Comparison of ENCODE assay signal across 8 mouse cellular contexts in the genomic region with DNA sequence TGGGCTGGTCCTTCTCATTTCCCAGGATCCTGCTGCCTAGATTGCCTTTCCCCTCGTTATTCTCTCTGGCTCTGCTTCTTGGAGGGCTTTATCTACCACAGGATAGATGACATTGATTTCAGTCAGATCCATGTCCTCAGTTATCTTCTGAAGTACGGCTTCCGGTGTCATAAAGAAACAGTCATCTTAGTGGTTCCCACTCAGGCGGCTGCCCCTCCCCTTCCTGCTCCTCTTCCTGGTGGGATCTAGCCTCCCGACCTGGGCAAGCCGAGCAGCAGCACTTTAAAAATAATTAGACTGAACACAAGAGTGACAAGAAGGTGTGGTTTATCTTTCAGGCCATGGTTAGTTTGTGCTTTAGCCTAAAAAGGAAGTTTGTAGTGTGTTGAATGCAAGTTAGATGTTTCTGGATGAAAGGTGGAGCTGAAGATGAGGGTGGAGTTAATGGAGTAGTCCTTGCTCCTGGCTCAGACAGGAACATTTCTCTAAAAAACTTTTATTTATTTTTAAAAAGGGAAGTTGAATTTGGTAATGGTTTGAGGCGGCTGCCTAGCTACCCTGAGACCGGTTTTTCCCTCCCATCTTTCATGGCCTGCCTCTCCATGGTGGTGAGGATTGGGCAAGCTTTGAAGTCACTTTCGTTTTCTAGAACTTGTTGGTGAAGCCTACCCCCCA.
DNase-seq lines count a peak whose midpoint lies in the region; ATAC-seq and TF ChIP-seq lines count a peak whose summit lies in the region.

No protein-coding gene starts in this region.

- H3K9me3 ChIP-seq in intestine, postnatal 0 days (ENCODE audit: control insufficient read depth): no peaks in the 10 kb centered on the region
- no peaks in the 10 kb centered on the region for H3K9me3 ChIP-seq in midbrain, embryonic 13.5 days

- 0 out of 2 replicates have a peak overlapping the region, but pooled peaks have one; percentile 82 for H3K27ac ChIP-seq in intestine, postnatal 0 days (ENCODE audit: low read depth, low read length)
- peak overlapping the region; percentile 61 for H3K27ac ChIP-seq in macrophage
- no peak overlapping the region for H3K27ac ChIP-seq in midbrain, embryonic 13.5 days

- H3K27me3 ChIP-seq in intestine, postnatal 0 days (replicated peaks; ENCODE audit: control insufficient read depth, insufficient read depth, low read length): no peaks in the 10 kb centered on the region
- H3K27me3 ChIP-seq in midbrain, embryonic 13.5 days: no peaks in the 10 kb centered on the region

- H3K4me1 ChIP-seq in intestine, postnatal 0 days (replicated peaks; ENCODE audit: control insufficient read depth, insufficient read depth, low read length): no peaks in the 10 kb centered on the region
- H3K4me1 ChIP-seq in midbrain, embryonic 13.5 days (replicated peaks): peaks cover 15% of the 10 kb centered on the region

- H3K9ac ChIP-seq in intestine, postnatal 0 days (ENCODE audit: low read depth, low read length): no peak overlapping the region
- no peak overlapping the region for H3K9ac ChIP-seq in midbrain, embryonic 13.5 days (replicated peaks)

- H3K4me3 ChIP-seq in intestine, postnatal 0 days (ENCODE audit: low read depth, low read length): no peak overlapping the region
- peak overlapping the region; percentile 24 for H3K4me3 ChIP-seq in macrophage (ENCODE audit: inconsistent target)
- no peak overlapping the region for H3K4me3 ChIP-seq in midbrain, embryonic 13.5 days (replicated peaks)

- H3K79me2 ChIP-seq in macrophage (ENCODE audit: inconsistent target): no peaks in the 10 kb centered on the region; the same call in 1 of the 2 replicates

- TF ChIP-seq CTCF in intestine, postnatal 0 days (IDR thresholded peaks at IDR 0.05; ENCODE audit: low read depth): no peak

- peak overlapping the region; percentile 52 for H3K4me2 ChIP-seq in intestine, postnatal 0 days (replicated peaks; ENCODE audit: low read depth)
- no peak overlapping the region for H3K4me2 ChIP-seq in midbrain, embryonic 13.5 days (replicated peaks)

- WGBS in intestine, postnatal 0 days: 47% methylated on average over 9 of the region's 9 CpGs
- WGBS in macrophage (ENCODE audit: missing documents): 2% methylated on average over 9 of the region's 9 CpGs
- WGBS in midbrain, embryonic 13.5 days: 71% methylated on average over 9 of the region's 9 CpGs

- DNase-seq in adrenal gland, adult (ENCODE audit: inconsistent age in 2 of 2, low spot score in 1 of 2): peak; percentile 20 to 46
- DNase-seq in adrenal gland, adult 2 months: no peak
- peak; percentile 23 for DNase-seq in R1 (ENCODE audit: low read depth, low spot score)
- no peak for DNase-seq in frontal cortex, adult 2 months (ENCODE audit: extremely low spot score in 1 of 2, low spot score in 1 of 2)
- DNase-seq in frontal cortex, postnatal 36 days (ENCODE audit: low spot score in 2 of 2): no peak

- ATAC-seq in intestine, postnatal 0 days: no peak
- ATAC-seq in midbrain, embryonic 13.5 days: no peak

- H3K36me3 ChIP-seq in intestine, postnatal 0 days (ENCODE audit: control insufficient read depth, insufficient read depth): no peaks in the 10 kb centered on the region
- no peaks in the 10 kb centered on the region for H3K36me3 ChIP-seq in macrophage (ENCODE audit: inconsistent target)
- H3K36me3 ChIP-seq in midbrain, embryonic 13.5 days: no peaks in the 10 kb centered on the region

Comparison
In these comparisons a context has a peak if more than half of its experiments do, and no peak if none do; other contexts are left out.
1. DNase-seq: peak in adrenal gland, adult (2 of 2) and R1 (single experiment); none in adrenal gland, adult 2 months (single experiment), frontal cortex, adult 2 months (0 of 2) and frontal cortex, postnatal 36 days (0 of 2).